Mouse (Mus musculus): ENCODE results near the gene Wbp1.

Gene Wbp1

DNA sequence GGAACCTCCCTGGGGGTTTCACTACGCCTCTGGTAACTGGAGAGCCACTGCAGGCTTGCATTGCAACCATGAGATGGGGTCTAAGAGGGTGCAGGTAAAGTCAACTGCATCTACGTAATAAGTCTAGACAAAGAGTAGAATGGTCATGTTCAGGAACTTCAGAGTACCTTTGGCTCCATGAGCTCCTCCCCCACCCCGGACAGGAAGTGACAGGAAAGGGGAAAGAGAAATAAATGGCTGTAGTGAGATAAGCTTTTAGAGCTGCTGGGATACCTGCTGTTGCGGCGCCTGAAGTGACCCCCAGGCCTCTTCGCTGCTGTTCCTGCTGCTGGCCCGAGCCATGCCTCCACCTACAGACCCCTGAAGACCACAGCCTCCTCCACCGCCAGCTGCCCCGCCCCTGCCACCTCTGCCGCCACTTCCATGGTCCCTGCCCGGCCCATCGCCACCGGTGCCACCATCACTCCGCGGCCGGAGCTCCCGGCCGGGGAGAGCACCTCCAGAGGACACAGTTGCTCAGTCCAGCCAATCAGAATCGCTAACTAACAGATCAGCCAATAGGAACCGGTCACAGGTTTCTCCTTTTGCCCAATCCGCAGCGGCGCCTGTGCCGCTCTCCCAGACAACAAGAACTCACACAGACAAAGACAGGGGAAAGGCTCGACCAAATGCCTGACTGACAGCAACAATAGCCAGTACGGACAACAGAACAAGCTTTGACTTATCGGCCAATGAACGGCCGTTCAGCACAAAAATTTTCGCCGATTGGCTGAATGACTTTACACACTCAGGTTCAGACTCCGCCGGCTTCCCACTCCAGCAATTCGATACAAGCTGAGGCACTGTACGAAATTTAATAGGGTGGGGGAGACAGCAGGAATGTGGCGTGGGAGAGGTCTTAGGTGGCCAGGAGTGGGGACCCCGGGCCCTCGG, at the start of gene Wbp1:
Gene Wbp1, minus strand, starts transcription at position 630 of the 933 bp plus-strand sequence.
- DNase-seq (ENCODE audit: extremely low read depth, insufficient read length, low spot score): peak; percentile 92

DNA sequence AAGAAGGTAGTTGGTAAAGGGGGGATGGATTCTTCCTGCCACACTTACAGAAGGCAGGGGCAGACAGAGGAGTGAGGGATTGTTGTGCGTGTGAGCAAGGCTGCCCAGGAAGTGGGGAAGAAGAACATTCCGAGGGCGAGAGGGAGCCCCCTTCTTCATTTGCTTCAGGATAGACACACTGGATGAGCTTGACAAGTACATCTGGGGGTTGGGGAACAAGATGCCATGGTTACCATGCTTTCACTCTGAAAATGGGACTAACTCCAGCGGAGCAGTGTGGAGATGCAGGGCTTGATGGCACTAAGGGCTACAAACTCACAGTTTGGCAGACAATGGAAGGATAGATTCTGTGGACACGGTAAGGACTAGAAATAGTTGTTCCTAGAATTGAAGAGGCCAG, 49.7 kb upstream of the Wbp1 start:
- no peak for DNase-seq (ENCODE audit: extremely low read depth, insufficient read length, low spot score)

DNA sequence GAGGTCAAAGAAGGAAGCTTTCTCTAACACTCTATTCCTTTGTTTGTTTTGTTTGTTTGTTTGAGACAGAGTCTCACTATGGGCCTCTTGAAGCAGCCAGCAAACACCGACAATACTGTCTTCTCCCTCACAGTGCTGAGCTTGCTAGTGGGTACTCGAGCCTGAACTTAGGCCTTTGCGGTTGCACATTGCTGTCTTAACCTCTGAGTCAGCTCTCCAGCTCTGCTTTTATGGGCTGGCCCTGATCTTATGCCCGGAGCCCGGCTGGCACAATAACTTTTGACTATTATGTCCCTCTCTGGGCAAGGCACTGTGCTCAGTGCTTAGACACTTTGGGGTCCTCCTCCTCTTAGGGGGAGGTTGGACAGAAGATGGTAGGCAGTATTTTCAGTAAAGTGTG, 48.5 kb upstream of the Wbp1 start:
- peak; percentile 65 for DNase-seq (ENCODE audit: extremely low read depth, insufficient read length, low spot score)

DNA sequence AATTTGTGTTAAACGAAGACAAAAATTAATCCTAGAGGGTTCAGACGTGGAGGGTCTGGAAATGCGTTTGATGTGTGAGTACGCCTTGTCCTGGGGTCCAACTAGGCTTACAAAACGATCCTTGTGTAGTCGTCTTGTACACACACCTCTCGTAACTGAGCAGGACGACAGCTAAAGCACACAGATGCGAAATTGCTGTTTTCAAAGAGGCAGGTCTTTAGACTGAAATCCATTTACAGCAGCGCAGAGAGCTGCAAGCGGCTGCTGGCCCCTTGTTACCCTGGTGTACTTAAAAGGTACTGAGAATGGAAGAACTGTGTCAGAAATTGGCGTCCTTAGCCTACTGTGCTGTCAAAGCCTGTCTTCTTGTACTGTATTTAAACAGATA, 44.9 kb upstream of the Wbp1 start:
- no peak for DNase-seq (ENCODE audit: extremely low read depth, insufficient read length, low spot score)

DNA sequence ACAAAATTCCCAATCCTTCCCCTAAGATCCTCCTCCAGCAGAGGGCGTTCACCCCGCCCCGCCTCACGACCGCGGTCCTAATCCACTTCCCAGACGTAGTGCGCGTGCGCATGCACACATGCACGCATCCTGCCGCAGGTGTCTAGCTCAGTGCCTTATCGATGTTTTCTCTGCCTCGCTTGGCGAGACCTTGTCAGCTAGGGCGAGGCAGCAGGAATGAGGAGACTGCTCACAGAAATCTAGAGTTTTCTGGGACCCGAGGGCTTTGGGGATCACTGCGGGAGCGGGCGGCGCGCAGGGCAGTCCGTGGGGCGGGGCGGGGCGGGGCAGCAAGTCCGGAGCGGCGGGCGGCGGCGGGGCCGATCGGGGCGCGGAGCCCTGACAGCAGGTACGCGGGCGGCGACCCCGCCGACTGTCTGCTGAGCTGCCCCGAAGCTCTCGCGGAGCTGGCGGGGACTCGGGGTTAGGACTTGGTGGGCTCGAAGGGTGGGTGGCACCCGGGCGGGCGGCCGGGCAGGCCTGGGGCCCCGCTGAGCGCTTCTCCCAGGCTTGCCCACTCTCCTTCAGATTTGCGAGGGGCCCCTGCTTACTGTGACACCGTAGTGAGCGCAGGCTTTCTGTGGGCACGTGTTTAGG, 44.4 kb upstream of the Wbp1 start, which contains the start of gene Dctn1:
Gene Dctn1, plus strand, starts transcription at position 314 of the 636 bp plus-strand sequence.
- DNase-seq (ENCODE audit: extremely low read depth, insufficient read length, low spot score): peak; percentile 90

- DNase-seq (ENCODE audit: extremely low read depth, insufficient read length, low spot score): no peak
Measured at GRCm38 (mm10) chr6:83165026-83165606, 43.8 kb upstream of the Wbp1 start.

DNA sequence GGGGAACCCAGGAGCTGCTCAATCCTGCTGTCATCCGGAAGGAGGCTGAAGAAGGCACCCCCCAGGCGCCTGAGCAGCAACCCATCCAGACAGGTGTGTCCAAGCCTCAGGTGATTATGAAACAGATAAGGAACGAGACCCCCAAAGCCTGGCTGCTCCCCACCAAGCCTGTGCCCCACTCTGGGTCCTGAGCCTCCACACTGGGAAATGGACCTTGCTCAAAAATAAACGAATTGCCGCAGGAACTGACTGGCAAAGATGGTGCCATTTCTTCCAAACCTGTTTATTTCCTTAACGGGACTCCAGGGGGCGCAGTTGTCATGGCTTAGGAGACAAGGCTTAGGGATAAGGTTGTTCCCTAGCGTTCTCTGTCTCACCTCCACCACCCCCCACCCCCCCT, 41.3 kb upstream of the Wbp1 start:
- no peak for DNase-seq (ENCODE audit: extremely low read depth, insufficient read length, low spot score)

DNA sequence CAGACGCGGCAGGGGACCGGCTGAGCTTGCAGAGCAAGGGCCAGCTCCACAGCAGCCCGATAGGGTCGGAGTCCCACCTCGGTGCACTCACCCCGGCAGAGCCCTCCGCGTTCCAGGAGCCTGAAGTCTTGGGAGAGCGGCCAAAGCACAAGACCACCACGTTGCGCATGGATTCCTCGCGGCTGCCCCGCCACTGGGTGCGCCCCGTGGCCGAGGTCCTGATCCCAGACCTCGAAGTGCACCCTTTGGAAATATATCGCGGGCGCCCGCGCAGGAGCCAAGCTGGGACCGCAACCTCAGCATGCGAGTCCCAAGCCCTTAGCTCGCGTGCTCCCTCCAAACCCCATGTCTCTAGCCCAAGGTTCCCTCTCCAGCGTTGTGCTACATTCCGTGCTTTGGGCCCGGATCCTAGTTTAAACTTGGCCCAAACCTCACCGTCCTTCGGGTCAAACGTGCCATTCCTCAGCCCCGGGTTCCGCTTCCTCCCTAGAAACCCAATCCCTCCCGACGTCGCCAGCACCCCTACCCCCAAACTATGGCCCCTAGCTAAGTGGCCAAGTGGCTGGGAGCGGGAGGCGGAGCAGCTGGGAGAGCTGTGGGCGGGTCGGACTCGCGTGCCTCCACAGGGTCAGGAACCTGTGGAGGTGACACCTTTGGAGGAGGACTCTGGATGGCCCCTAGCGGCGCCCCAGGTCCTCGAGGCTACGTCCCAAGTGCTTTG, 40.7 kb upstream of the Wbp1 start:
- no peak for DNase-seq (ENCODE audit: extremely low read depth, insufficient read length, low spot score)

- DNase-seq (ENCODE audit: extremely low read depth, insufficient read length, low spot score): no peak
Measured at GRCm38 (mm10) chr6:83161442-83161841, 40.1 kb upstream of the Wbp1 start.

DNA sequence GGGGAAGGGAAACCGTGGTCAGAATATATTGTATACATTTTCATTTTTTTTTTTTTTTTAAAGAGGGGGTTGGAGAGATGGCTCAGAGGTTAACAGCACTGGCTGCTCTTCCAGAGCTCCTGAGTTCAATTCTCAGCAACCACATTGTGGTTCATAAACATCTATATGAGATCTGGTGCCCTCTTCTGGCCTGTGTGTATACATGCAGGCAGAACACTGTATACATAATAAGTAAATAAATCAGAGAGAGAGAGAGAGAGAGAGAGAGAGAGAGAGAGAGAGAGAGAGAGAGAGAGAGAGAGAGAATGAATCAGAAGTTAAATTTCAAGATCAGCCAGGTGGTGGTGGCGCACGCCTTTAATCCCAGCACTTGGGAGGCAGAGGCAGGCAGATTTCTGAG, 38.1 kb upstream of the Wbp1 start:
- DNase-seq (ENCODE audit: extremely low read depth, insufficient read length, low spot score): peak; percentile 56

GRCm38 (mm10) chr6:83156259-83156684, 34.9 kb upstream of the Wbp1 start, which contains the start of the genes Wdr54 and 1700003E16Rik:
Gene Wdr54 (minus strand): TSS chr6:83156397.
Gene 1700003E16Rik (plus strand): TSS chr6:83156404.
- peak; percentile 84 for DNase-seq (ENCODE audit: extremely low read depth, insufficient read length, low spot score)

GRCm38 (mm10) chr6:83155552-83156238, 34.3 kb upstream of the Wbp1 start:
- DNase-seq (ENCODE audit: extremely low read depth, insufficient read length, low spot score): peak; percentile 46

- no peak for DNase-seq (ENCODE audit: extremely low read depth, insufficient read length, low spot score)
Measured at GRCm38 (mm10) chr6:83153485-83153884, 32.1 kb upstream of the Wbp1 start.

GRCm38 (mm10) chr6:83153038-83153437, 31.7 kb upstream of the Wbp1 start:
- no peak for DNase-seq (ENCODE audit: extremely low read depth, insufficient read length, low spot score)

DNA sequence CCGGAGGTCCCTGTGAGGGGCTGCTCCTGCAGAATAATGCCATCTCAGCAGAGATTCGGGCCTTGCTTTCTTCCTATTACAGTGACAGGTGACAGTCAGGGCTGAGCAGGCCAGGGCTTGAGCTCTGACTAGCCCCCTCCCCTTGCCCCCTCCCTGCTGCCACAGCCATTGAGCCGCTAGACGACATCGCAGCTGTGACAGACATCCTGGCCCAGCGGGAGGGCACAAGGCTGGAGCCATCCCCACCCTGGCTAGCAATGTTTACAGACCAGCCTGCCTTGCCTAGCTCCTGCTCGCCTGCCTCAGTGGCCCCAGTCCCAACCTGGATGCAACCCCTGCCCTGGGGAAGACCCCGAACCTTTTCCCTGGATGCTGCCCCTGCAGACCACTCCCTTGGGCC, 30.4 kb upstream of the Wbp1 start:
- no peak for DNase-seq (ENCODE audit: extremely low read depth, insufficient read length, low spot score)

DNA sequence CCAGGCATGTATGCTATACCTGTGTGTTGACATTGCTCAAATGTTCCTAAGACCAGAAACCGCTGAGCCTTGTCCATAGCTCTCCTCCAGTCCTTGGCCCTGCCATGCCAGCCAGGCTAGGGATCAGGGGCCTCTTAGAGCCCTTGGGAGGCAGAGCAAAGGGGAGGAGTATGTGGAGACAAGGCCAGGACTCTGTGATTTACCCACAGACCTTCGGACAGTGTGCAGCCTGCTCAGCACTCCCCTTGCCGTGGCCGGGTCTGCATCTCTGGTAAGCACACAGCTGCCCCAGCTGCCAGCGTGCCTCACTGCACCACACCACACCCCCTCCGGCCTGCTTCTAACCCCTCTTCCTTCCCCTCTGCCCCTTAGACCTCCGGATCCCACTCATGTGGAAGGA, 25.9 kb upstream of the Wbp1 start:
- no peak for DNase-seq (ENCODE audit: extremely low read depth, insufficient read length, low spot score)

DNA sequence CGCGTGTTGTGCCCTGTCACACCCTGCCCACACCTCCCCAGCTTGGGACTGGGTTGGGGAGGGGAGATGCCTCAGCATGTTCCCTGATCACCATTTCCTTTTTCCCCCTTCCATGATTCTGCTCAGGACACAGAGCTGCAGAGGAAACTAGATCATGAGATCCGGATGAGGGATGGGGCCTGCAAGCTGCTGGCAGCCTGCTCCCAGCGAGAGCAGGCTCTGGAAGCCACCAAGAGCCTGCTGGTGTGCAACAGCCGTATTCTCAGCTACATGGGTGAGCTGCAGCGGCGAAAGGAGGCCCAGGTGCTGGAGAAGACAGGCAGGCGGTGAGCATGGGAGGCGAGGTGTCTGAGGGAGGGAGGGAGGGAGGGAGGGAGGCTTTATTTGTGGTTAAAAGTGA, 24.4 kb upstream of the Wbp1 start:
- no peak for DNase-seq (ENCODE audit: extremely low read depth, insufficient read length, low spot score)

DNA sequence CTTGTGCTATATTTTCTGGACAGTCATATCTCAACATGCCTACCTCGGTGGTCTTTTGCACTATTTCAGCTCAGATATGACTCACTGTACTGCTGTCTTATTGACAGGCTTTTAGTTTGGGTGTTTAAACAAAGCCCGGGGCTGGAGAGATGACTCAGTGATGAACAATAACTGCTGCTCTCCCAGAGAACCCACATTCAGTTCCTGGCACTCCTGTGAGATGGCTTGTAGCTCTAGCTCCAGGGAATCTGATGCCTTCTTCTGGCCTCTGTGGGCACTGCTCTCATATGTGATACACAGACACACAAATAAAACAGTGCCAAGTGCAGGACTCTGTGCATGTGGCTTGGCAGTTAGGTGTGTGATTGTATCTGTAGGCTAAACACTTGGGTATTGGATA, 23.9 kb upstream of the Wbp1 start:
- peak; percentile 50 for DNase-seq (ENCODE audit: extremely low read depth, insufficient read length, low spot score)

- no peak for DNase-seq (ENCODE audit: extremely low read depth, insufficient read length, low spot score)
Measured at GRCm38 (mm10) chr6:83142886-83143285, 21.5 kb upstream of the Wbp1 start.

GRCm38 (mm10) chr6:83142211-83142731, 20.9 kb upstream of the Wbp1 start:
- DNase-seq (ENCODE audit: extremely low read depth, insufficient read length, low spot score): no peak

Measured in 3134 (cell line).